Mouse (Mus musculus) c-Kit-positive CD71-positive TER-119-positive erythroid progenitor cells, embryonic 14.5 days (primary cell): ENCODE results near the gene Gatm.

Experiments
- DNase-seq: peaks from one replicate; pipeline ENCODE4 v3.0.0-alpha.2; 2013; ENCODE audit warnings: low spot score

Gatm gene

GRCm38 (mm10) chr2:122608820-122609219, 2.3 kb downstream of the Gatm start:
- DNase-seq: no peak

GRCm38 (mm10) chr2:122605829-122606228, 5.3 kb downstream of the Gatm start:
- DNase-seq: no peak

- no peak for DNase-seq
These were observed 9.7 kb downstream of the Gatm start for GRCm38 (mm10) chr2:122601354-122601753.

GRCm38 (mm10) chr2:122599736-122600135, 11.4 kb downstream of the Gatm start:
- no peak for DNase-seq

- no peak for DNase-seq
These were observed 15.6 kb downstream of the Gatm start for GRCm38 (mm10) chr2:122595461-122595860.

- DNase-seq: no peak
These were observed 19.9 kb downstream of the Gatm start for GRCm38 (mm10) chr2:122591213-122591612.

GRCm38 (mm10) chr2:122590351-122590750, 20.8 kb downstream of the Gatm start:
- no peak for DNase-seq

- no peak for DNase-seq
These were observed 23.1 kb downstream of the Gatm start for GRCm38 (mm10) chr2:122587861-122588519.

GRCm38 (mm10) chr2:122586258-122586657, 24.8 kb downstream of the Gatm start:
- DNase-seq: no peak

GRCm38 (mm10) chr2:122582324-122582723, 28.8 kb downstream of the Gatm start:
- no peak for DNase-seq

- DNase-seq: no peak
These were observed 29.6 kb downstream of the Gatm start for GRCm38 (mm10) chr2:122581361-122582017.

- no peak for DNase-seq
These were observed 30.7 kb downstream of the Gatm start for GRCm38 (mm10) chr2:122580426-122580825.

GRCm38 (mm10) chr2:122577316-122577715, 33.8 kb downstream of the Gatm start:
- no peak for DNase-seq

- no peak for DNase-seq
These were observed 34.8 kb downstream of the Gatm start for GRCm38 (mm10) chr2:122576295-122576694.

- no peak for DNase-seq
These were observed 35.6 kb downstream of the Gatm start for GRCm38 (mm10) chr2:122575470-122575869.

GRCm38 (mm10) chr2:122572438-122572837, 38.7 kb downstream of the Gatm start:
- no peak for DNase-seq

GRCm38 (mm10) chr2:122571326-122571725, 39.8 kb downstream of the Gatm start:
- DNase-seq: no peak

GRCm38 (mm10) chr2:122570430-122570829, 40.7 kb downstream of the Gatm start:
- no peak for DNase-seq

- DNase-seq: peak; percentile 2
These were observed 41.7 kb downstream of the Gatm start for GRCm38 (mm10) chr2:122569439-122569838.

- DNase-seq: no peak
These were observed 48.9 kb downstream of the Gatm start for GRCm38 (mm10) chr2:122562251-122562650.

GRCm38 (mm10) chr2:122561221-122561620, 49.9 kb downstream of the Gatm start:
- DNase-seq: no peak

- DNase-seq: no peak
These were observed 52.8 kb downstream of the Gatm start for GRCm38 (mm10) chr2:122558317-122558716.
